Mouse (Mus musculus): ENCODE measurements at regions not wholly inside any gene's neighbourhood (a gene's known extent, or its start where the extent isn't known, plus 50 kb on each side); places are given as distances from the start of the nearest gene placed in this dataset.

- TF ChIP-seq POLR2A (IDR thresholded peaks at IDR 0.05; ENCODE audit: insufficient read depth, low read depth, low read length) (no peak), CTCF (IDR thresholded peaks at IDR 0.05; ENCODE audit: insufficient read depth, low read depth, low read length) (no peak)
- H3K27ac ChIP-seq (ENCODE audit: insufficient read depth, low read depth, low read length), result no peak overlapping the region
- peaks cover 2% of the 10 kb centered on the region for H3K4me1 ChIP-seq (ENCODE audit: control insufficient read depth, insufficient read depth, low read length)
- no peak overlapping the region for H3K4me3 ChIP-seq (ENCODE audit: insufficient read depth, low read depth, low read length)
- WGBS, result 90% methylated on average over 4 of the region's 4 CpGs
Observed at GRCm38 (mm10) chr16:37725745-37726144, 50.9 kb upstream of the Fstl1 start.

GRCm38 (mm10) chr16:37715173-37715572 lies 60.9 kb upstream of the Ndufb4 start:
- WGBS, result 55% methylated on average over 7 of the region's 7 CpGs
- Histone ChIP-seq H3K4me1 (ENCODE audit: control insufficient read depth, insufficient read depth, low read length) (peaks cover 2% of the 10 kb centered on the region; the same call in 1 of the 2 replicates), H3K27ac (ENCODE audit: insufficient read depth, low read depth, low read length) (peak overlapping the region; percentile 15; the same call in 1 of the 2 replicates), H3K4me3 (ENCODE audit: insufficient read depth, low read depth, low read length) (no peak overlapping the region)
- TF ChIP-seq CTCF (IDR thresholded peaks at IDR 0.05; ENCODE audit: insufficient read depth, low read depth, low read length) (no peak), POLR2A (IDR thresholded peaks at IDR 0.05; ENCODE audit: insufficient read depth, low read depth, low read length) (no peak)

GRCm38 (mm10) chr16:37714276-37714675 lies 60.0 kb upstream of the Ndufb4 start:
- TF ChIP-seq CTCF (IDR thresholded peaks at IDR 0.05; ENCODE audit: insufficient read depth, low read depth, low read length) (no peak), POLR2A (IDR thresholded peaks at IDR 0.05; ENCODE audit: insufficient read depth, low read depth, low read length) (no peak)
- no peak overlapping the region for H3K4me3 ChIP-seq (ENCODE audit: insufficient read depth, low read depth, low read length)
- peaks cover 2% of the 10 kb centered on the region; the same call in 1 of the 2 replicates for H3K4me1 ChIP-seq (ENCODE audit: control insufficient read depth, insufficient read depth, low read length)
- 90% methylated on average over 6 of the region's 6 CpGs for WGBS
- H3K27ac ChIP-seq (ENCODE audit: insufficient read depth, low read depth, low read length), result no peak overlapping the region

GRCm38 (mm10) chr16:37706242-37706923 lies 52.1 kb upstream of the Ndufb4 start:
- Histone ChIP-seq H3K4me3 (ENCODE audit: insufficient read depth, low read depth, low read length) (no peak overlapping the region), H3K4me1 (ENCODE audit: control insufficient read depth, insufficient read depth, low read length) (no peaks in the 10 kb centered on the region; the same call in 1 of the 2 replicates), H3K27ac (ENCODE audit: insufficient read depth, low read depth, low read length) (no peak overlapping the region)
- WGBS, result 65% methylated on average over 9 of the region's 9 CpGs
- TF ChIP-seq POLR2A (IDR thresholded peaks at IDR 0.05; ENCODE audit: insufficient read depth, low read depth, low read length), result no peak
- TF ChIP-seq CTCF (IDR thresholded peaks at IDR 0.05; ENCODE audit: insufficient read depth, low read depth, low read length), result no peak

GRCm38 (mm10) chr16:37705209-37705608 lies 51.0 kb upstream of the Ndufb4 start:
- Histone ChIP-seq H3K27ac (ENCODE audit: insufficient read depth, low read depth, low read length) (peak overlapping the region; percentile 18; the same call in 1 of the 2 replicates), H3K4me3 (ENCODE audit: insufficient read depth, low read depth, low read length) (no peak overlapping the region), H3K4me1 (ENCODE audit: control insufficient read depth, insufficient read depth, low read length) (no peaks in the 10 kb centered on the region; the same call in 1 of the 2 replicates)
- no peak for TF ChIP-seq POLR2A (IDR thresholded peaks at IDR 0.05; ENCODE audit: insufficient read depth, low read depth, low read length)
- TF ChIP-seq CTCF (IDR thresholded peaks at IDR 0.05; ENCODE audit: insufficient read depth, low read depth, low read length), result no peak
- WGBS, result 67% methylated on average over 5 of the region's 5 CpGs

GRCm38 (mm10) chr16:37704461-37705155 lies 50.4 kb upstream of the Ndufb4 start:
- H3K4me3 ChIP-seq (ENCODE audit: insufficient read depth, low read depth, low read length), result no peak overlapping the region
- no peaks in the 10 kb centered on the region; the same call in 1 of the 2 replicates for H3K4me1 ChIP-seq (ENCODE audit: control insufficient read depth, insufficient read depth, low read length)
- 38% methylated on average over 9 of the region's 9 CpGs for WGBS
- no peak overlapping the region for H3K27ac ChIP-seq (ENCODE audit: insufficient read depth, low read depth, low read length)
- no peak for TF ChIP-seq POLR2A (IDR thresholded peaks at IDR 0.05; ENCODE audit: insufficient read depth, low read depth, low read length)
